Mouse (Mus musculus): ENCODE measurements around the gene Iffo2.
A peak's percentile ranks its signal among the peaks of the same experiment; 100 is the strongest.

The Iffo2 gene

GRCm38 (mm10) chr4:139532081-139532480, 1.7 kb downstream of the Iffo2 start:
- no peak for DNase-seq (ENCODE audit: extremely low spot score)

GRCm38 (mm10) chr4:139535127-139535695, 4.9 kb downstream of the Iffo2 start:
- DNase-seq (ENCODE audit: extremely low spot score) = peak; percentile 41

- no peak for DNase-seq (ENCODE audit: extremely low spot score)
Observed at GRCm38 (mm10) chr4:139535719-139536118, 5.4 kb downstream of the Iffo2 start.

GRCm38 (mm10) chr4:139536706-139537105, 6.4 kb downstream of the Iffo2 start:
- no peak for DNase-seq (ENCODE audit: extremely low spot score)

GRCm38 (mm10) chr4:139540784-139541183, 10.4 kb downstream of the Iffo2 start:
- DNase-seq (ENCODE audit: extremely low spot score) = no peak

- no peak for DNase-seq (ENCODE audit: extremely low spot score)
Observed at GRCm38 (mm10) chr4:139545791-139546190, 15.4 kb downstream of the Iffo2 start.

GRCm38 (mm10) chr4:139549448-139549847, 19.1 kb downstream of the Iffo2 start:
- DNase-seq (ENCODE audit: extremely low spot score) = no peak

GRCm38 (mm10) chr4:139555235-139555634, 24.9 kb downstream of the Iffo2 start:
- no peak for DNase-seq (ENCODE audit: extremely low spot score)

GRCm38 (mm10) chr4:139555951-139556350, 25.6 kb downstream of the Iffo2 start:
- DNase-seq (ENCODE audit: extremely low spot score) = no peak

- no peak for DNase-seq (ENCODE audit: extremely low spot score)
Observed at GRCm38 (mm10) chr4:139568361-139568760, 38.0 kb downstream of the Iffo2 start.

- no peak for DNase-seq (ENCODE audit: extremely low spot score)
Observed at GRCm38 (mm10) chr4:139570756-139571155, 40.4 kb downstream of the Iffo2 start.

GRCm38 (mm10) chr4:139572928-139573512, 42.7 kb downstream of the Iffo2 start:
- no peak for DNase-seq (ENCODE audit: extremely low spot score)

GRCm38 (mm10) chr4:139574156-139574798, 43.9 kb downstream of the Iffo2 start:
- peak; percentile 100 for DNase-seq (ENCODE audit: extremely low spot score)

GRCm38 (mm10) chr4:139574799-139575672, 44.7 kb downstream of the Iffo2 start:
- DNase-seq (ENCODE audit: extremely low spot score) = no peak

GRCm38 (mm10) chr4:139575673-139576003, 45.3 kb downstream of the Iffo2 start:
- DNase-seq (ENCODE audit: extremely low spot score) = no peak

- no peak for DNase-seq (ENCODE audit: extremely low spot score)
Observed at GRCm38 (mm10) chr4:139576251-139576880, 46.0 kb downstream of the Iffo2 start.

- no peak for DNase-seq (ENCODE audit: extremely low spot score)
Observed at GRCm38 (mm10) chr4:139577006-139577405, 46.7 kb downstream of the Iffo2 start.

- DNase-seq (ENCODE audit: extremely low spot score) = no peak
Observed at GRCm38 (mm10) chr4:139578389-139578788, 48.0 kb downstream of the Iffo2 start.

- DNase-seq (ENCODE audit: extremely low spot score) = no peak
Observed at GRCm38 (mm10) chr4:139579003-139579402, 48.7 kb downstream of the Iffo2 start.

GRCm38 (mm10) chr4:139579466-139579865, 49.1 kb downstream of the Iffo2 start:
- DNase-seq (ENCODE audit: extremely low spot score) = no peak

GRCm38 (mm10) chr4:139580663-139581336, 50.5 kb downstream of the Iffo2 start:
- DNase-seq (ENCODE audit: extremely low spot score) = peak; percentile 71

Measured in embryo, embryonic 9.5 days (tissue).